Mouse (Mus musculus): ENCODE data around the gene Elmo1.

GRCm38 (mm10) chr13:20116868-20117510 is 26.6 kb downstream of the Elmo1 start:
- TF ChIP-seq CTCF (IDR thresholded peaks at IDR 0.05; ENCODE audit: extremely low read depth, insufficient read depth, low read length): no peak
- no peak for TF ChIP-seq POLR2A (IDR thresholded peaks at IDR 0.05; ENCODE audit: extremely low read depth, insufficient read depth, low read length)

All from cortical plate, adult 2 months (tissue).